Mouse (Mus musculus): ENCODE data around the gene Pgap1.

DNA sequence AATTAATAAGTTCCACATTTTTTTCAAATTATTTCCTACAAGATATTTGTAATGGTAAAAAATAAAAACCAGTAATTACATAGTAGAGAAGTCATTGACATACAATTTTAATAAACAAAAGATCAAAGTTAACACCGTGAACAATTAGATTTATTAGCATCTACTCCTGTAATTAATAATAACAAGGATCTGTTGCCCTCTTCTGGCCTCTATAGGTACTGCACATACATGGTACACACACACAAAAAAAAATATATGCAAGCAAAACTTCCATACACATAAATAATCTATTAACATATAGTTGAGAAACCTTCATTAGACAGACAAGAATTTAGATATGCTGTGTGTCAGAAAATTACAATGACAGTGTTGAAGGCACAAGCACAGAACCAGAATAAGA, 43.6 kb downstream of the Pgap1 start:
- TF ChIP-seq GATA1 (IDR thresholded peaks at IDR 0.05; ENCODE audit: low read length) (no peak), TAL1 (IDR thresholded peaks at IDR 0.05; ENCODE audit: low read length) (no peak)
